Mouse (Mus musculus) bone marrow, adult 2 months (tissue): ENCODE measurements around the gene Tceal7.

Source experiments
- CTCF ChIP-seq: fragments of 200-500 bp; IDR thresholded peaks from 2 replicates; pipeline ENCODE4 v1.5.1; 2011; ENCODE audit warnings: low read length, control low read depth; ENCODE audit not compliant: control insufficient read depth, insufficient read depth
- POLR2A ChIP-seq: fragments of 200-500 bp; IDR thresholded peaks from 2 replicates; pipeline ENCODE4 v1.6.1; 2011; ENCODE audit warnings: low read depth, mild to moderate bottlenecking, control low read depth, low read length, borderline replicate concordance; ENCODE audit not compliant: control insufficient read depth

DNA sequence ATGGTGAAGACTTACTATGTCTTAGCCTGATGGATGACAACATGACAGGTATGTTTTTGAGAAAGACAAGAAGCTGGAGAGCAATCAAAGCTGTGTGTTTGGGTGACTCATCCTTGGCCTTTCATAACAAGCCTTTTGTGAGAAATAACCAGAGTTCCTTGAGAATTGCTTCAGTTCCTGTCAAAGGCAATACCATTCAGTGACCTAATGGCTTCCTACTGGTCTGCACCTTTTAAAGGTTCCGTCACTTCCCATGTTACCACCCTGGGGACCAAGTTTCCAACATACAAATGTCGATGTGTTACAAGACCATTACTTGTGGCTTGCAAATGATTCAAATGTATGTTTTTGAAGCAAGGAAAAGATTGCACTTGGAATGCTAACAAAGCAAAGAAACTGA is 28.6 kb downstream of the Tceal7 start:
- no peak for TF ChIP-seq CTCF
- TF ChIP-seq POLR2A: no peak
